Mouse (Mus musculus): Measurements from ENCODE around the gene Nbea.

DNA sequence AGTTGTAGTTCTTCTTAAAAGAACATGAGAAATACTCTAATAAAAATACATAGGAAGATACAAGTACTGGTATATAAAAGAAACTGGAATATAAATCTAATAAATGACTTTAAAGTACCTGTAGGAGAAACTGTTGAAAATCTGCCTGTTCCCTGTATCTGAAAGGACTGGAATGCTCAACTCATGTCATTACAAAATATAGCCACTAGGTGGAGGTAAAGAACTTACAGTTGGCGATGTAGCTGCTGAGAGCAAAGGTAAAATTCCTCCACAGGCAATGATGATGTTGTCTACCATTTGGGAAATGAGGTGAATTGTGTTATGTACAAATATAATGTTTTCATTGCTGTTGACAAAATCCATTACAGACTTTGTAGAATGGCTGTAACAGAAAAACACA is 183.2 kb downstream of the Nbea start:
- TF ChIP-seq CTCF (IDR thresholded peaks at IDR 0.05; ENCODE audit: low read depth) = peak; percentile 80
- no peak for TF ChIP-seq EP300 (IDR thresholded peaks at IDR 0.05; ENCODE audit: low read depth)

Data from heart, postnatal 0 days (tissue).